Mouse (Mus musculus) forebrain, embryonic 16.5 days (tissue): ENCODE results near the gene Cyp1a1. TPM values are rescaled to one million over a fixed set of nuclear protein-coding genes. Genes with fewer than 3 reads are reported as not detected.
"Not testable (repeated sequence)": the region's sequence is repeated elsewhere in the genome, so short reads cannot be mapped to it uniquely, and the experiment has no call there.

Experiments
- ATAC-seq: fragments of 200-750 bp; cut with Nextera tagmentation; 2 replicates; pipeline ENCODE4 v1.8.0; 2017; ENCODE audit warnings: mild to moderate bottlenecking, moderate library complexity
- H3K27ac ChIP-seq: fragments of 300-500 bp; sonication (generic); 2 replicates; pipeline ENCODE4 v1.5.1; 2014; ENCODE audit warnings: low read length, control low read depth
- H3K27me3 ChIP-seq: fragments of 300-500 bp; sonication (generic); replicated peaks from 2 replicates; pipeline ENCODE4 v1.6.1; 2014; ENCODE audit warnings: low read length; ENCODE audit not compliant: control insufficient read depth, insufficient read depth
- H3K36me3 ChIP-seq: fragments of 300-500 bp; sonication (generic); 2 replicates; pipeline ENCODE4 v1.6.1; 2014; ENCODE audit not compliant: control insufficient read depth, insufficient read depth
- H3K4me1 ChIP-seq: fragments of 300-500 bp; sonication (generic); replicated peaks from 2 replicates; pipeline ENCODE4 v1.6.1; 2014; ENCODE audit warnings: low read length; ENCODE audit not compliant: control insufficient read depth, insufficient read depth
- H3K4me2 ChIP-seq: fragments of 300-500 bp; sonication (generic); 2 replicates; pipeline ENCODE4 v1.6.1; 2014; ENCODE audit warnings: mild to moderate bottlenecking, low read length, control low read depth
- H3K4me3 ChIP-seq: fragments of 300-500 bp; sonication (generic); replicated peaks from 2 replicates; pipeline ENCODE4 v1.5.1; 2014; ENCODE audit warnings: mild to moderate bottlenecking, low read length, control low read depth
- H3K9ac ChIP-seq: fragments of 300-500 bp; sonication (generic); replicated peaks from 2 replicates; pipeline ENCODE4 v1.6.1; 2014; ENCODE audit warnings: low read depth, low read length, control low read depth
- H3K9me3 ChIP-seq: fragments of 300-500 bp; sonication (generic); 2 replicates; pipeline ENCODE4 v1.6.1; 2016; ENCODE audit warnings: low read length; ENCODE audit not compliant: control insufficient read depth
- WGBS: fragments of 180-500 bp; shearing (Covaris S2); extraction: QIAGEN DNeasy Blood & Tissue Kit; methylation state at CpG from one replicate; pipeline ENCODE4 v1.1.7; 2014; 5-methylcytosine and 5-hydroxymethylcytosine counted together
- polyA plus RNA-seq: library from polyadenylated mRNA; unstranded; fragments of >200 nt; fragmentation: Nextera tagmentation; extraction: Ambion mirVana; gene quantifications from 2 replicates; pipeline ENCODE4 v1.2.1, GENCODE M21; 2015

Cyp1a1 gene
- polyA plus RNA-seq, 1 experiment from 2014 or later = 0.18 TPM

- ATAC-seq = peak; percentile 67
- Histone ChIP-seq H3K9ac (peak overlapping the region; percentile 90), H3K4me1 (peaks cover 12% of the 10 kb centered on the region), H3K4me3 (peak overlapping the region; percentile 84), H3K9me3 (peaks cover 2% of the 10 kb centered on the region; the same call in 1 of the 2 replicates), H3K4me2 (peak overlapping the region; percentile 79), H3K27ac (peak overlapping the region; percentile 73), H3K36me3 (peaks cover 3% of the 10 kb centered on the region; the same call in 1 of the 2 replicates), H3K27me3 (no peaks in the 10 kb centered on the region)
- 4% methylated on average over 39 of the region's 39 CpGs for WGBS
Observed at GRCm38 (mm10) chr9:57708720-57709274, 21.1 kb downstream of the Cyp1a1 start.

DNA sequence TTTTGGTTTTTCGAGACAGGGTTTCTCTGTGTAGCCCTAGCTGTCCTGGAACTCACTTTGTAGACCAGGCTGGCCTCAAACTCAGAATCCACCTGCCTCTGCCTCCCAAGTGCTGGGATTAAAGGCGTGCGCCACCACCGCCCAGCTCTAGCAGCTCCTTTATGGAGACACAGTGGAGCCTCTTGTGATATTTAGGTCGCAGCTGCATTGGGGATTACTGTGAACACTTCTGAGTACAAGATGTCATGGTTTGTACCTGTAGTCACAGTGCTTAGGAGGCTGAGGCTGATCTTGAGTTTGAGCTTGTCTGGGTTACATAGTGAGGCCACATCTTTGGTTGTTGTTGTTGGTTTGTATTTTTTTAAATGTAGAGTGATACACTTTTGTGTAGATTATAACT lies 22.5 kb downstream of the Cyp1a1 start:
- not testable (repeated sequence) for ATAC-seq, H3K9me3 ChIP-seq
- 98% methylated on average over 4 of the region's 5 CpGs for WGBS

DNA sequence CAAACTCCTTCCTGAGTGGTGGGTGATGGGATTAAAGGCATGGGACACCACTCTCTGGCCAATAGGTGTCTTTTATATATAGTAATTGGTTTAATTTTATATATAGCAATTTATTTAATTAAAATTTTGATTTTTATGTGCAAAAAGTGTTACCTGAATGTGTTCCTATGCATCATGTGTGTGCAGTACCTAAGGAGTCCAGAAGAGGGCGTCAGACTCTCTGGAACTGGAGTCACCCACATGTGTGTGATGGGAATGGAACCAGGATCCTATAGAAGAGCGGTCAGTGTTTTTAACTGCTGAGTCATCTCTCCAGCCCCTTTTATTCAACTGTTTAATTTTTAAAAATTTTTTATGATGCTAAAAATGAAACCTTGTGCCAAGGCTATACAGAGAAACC lies 24.5 kb downstream of the Cyp1a1 start:
- H3K4me1 ChIP-seq = peaks cover 12% of the 10 kb centered on the region
- no peak overlapping the region for H3K4me3 ChIP-seq
- no peak overlapping the region for H3K4me2 ChIP-seq
- peaks cover 2% of the 10 kb centered on the region; the same call in 1 of the 2 replicates for H3K9me3 ChIP-seq
- H3K9ac ChIP-seq = no peak overlapping the region
- 76% methylated on average over 2 of the region's 2 CpGs for WGBS
- H3K27ac ChIP-seq = no peak overlapping the region
- H3K27me3 ChIP-seq = no peaks in the 10 kb centered on the region
- ATAC-seq = no peak
- peaks cover 24% of the 10 kb centered on the region; the same call in 1 of the 2 replicates for H3K36me3 ChIP-seq

More for the DNA sequence above, 22.5 kb downstream of the Cyp1a1 start:
- H3K4me2 ChIP-seq, H3K27me3 ChIP-seq, H3K27ac ChIP-seq, H3K4me3 ChIP-seq, H3K9ac ChIP-seq: not testable (repeated sequence)
- Histone ChIP-seq H3K36me3 (peaks cover 14% of the 10 kb centered on the region; the same call in 1 of the 2 replicates), H3K4me1 (peaks cover 12% of the 10 kb centered on the region)

DNA sequence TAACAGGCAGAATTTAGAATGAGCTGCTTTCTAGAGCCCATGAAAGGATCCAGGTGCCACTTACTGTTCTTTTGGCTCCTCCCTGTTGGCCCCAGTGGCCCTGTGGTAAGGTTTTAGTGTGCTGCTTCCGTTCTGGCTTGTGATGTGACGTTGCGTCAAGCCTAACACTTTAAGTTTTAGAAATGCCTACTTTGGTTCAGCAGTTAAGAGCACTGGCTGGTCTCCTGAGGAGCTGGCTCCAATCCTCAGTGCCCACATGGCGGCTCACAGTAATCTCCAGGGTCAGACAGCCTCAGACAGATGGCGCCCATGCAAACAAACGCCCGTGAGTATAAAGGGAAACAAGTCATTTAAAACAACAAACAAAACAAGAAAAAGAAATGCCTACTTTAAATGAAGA lies 30.7 kb downstream of the Cyp1a1 start:
- H3K27ac ChIP-seq = no peak overlapping the region
- H3K36me3 ChIP-seq = peaks cover 25% of the 10 kb centered on the region; the same call in 1 of the 2 replicates
- H3K27me3 ChIP-seq = no peaks in the 10 kb centered on the region
- H3K4me2 ChIP-seq = no peak overlapping the region
- ATAC-seq = no peak
- no peak overlapping the region for H3K9ac ChIP-seq
- no peak overlapping the region for H3K4me3 ChIP-seq
- no peaks in the 10 kb centered on the region for H3K9me3 ChIP-seq
- WGBS = 62% methylated on average over 7 of the region's 7 CpGs
- no peaks in the 10 kb centered on the region for H3K4me1 ChIP-seq

GRCm38 (mm10) chr9:57720736-57721135 lies 33.0 kb downstream of the Cyp1a1 start:
- H3K4me1 ChIP-seq = peaks cover 3% of the 10 kb centered on the region; the same call in 1 of the 2 replicates
- H3K27me3 ChIP-seq = no peaks in the 10 kb centered on the region
- ATAC-seq = no peak
- H3K4me2 ChIP-seq = no peak overlapping the region
- no peak overlapping the region for H3K9ac ChIP-seq
- H3K4me3 ChIP-seq = no peak overlapping the region
- H3K36me3 ChIP-seq = peaks cover 11% of the 10 kb centered on the region; the same call in 1 of the 2 replicates
- no peaks in the 10 kb centered on the region for H3K9me3 ChIP-seq
- H3K27ac ChIP-seq = no peak overlapping the region
- 92% methylated on average over 3 of the region's 3 CpGs for WGBS

- H3K36me3 ChIP-seq = peaks cover 6% of the 10 kb centered on the region
- 87% methylated on average over 1 of the region's 1 CpGs for WGBS
- ATAC-seq = no peak
Observed at GRCm38 (mm10) chr9:57722371-57722770, 34.6 kb downstream of the Cyp1a1 start.

DNA sequence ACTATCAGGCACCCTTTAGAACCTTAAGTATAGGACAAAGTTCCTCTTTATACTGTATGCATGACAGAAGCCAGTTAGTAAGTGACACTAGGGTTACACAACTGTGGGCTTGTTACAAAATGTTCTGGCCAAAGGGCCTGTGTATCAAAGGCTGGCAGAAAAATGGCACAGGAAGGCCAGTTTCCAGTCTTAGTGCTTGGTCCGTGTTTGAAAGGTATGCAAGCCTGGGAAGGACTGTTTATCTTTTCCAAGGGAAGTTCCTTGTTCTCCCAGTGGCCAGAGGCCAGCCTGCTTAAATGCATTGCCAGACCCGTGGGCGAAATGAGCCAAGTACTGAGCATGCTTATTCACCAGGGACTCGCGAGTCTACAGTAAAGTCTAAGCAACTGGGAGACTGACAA lies 35.6 kb downstream of the Cyp1a1 start:
- H3K4me2 ChIP-seq = no peak overlapping the region
- H3K36me3 ChIP-seq = peaks cover 13% of the 10 kb centered on the region
- no peak; the same call in 1 of the 2 replicates for ATAC-seq
- H3K27me3 ChIP-seq = no peaks in the 10 kb centered on the region
- no peaks in the 10 kb centered on the region for H3K9me3 ChIP-seq
- H3K9ac ChIP-seq = no peak overlapping the region
- no peak overlapping the region for H3K27ac ChIP-seq
- WGBS = 71% methylated on average over 5 of the region's 5 CpGs
- H3K4me3 ChIP-seq = no peak overlapping the region
- H3K4me1 ChIP-seq = peaks cover 3% of the 10 kb centered on the region; the same call in 1 of the 2 replicates

More at GRCm38 (mm10) chr9:57722371-57722770, 34.6 kb downstream of the Cyp1a1 start:
- H3K9me3 ChIP-seq = no peaks in the 10 kb centered on the region
- no peak overlapping the region for H3K9ac ChIP-seq
- no peak overlapping the region for H3K27ac ChIP-seq
- H3K27me3 ChIP-seq = no peaks in the 10 kb centered on the region
- no peak overlapping the region for H3K4me3 ChIP-seq
- no peak overlapping the region for H3K4me2 ChIP-seq
- peaks cover 3% of the 10 kb centered on the region; the same call in 1 of the 2 replicates for H3K4me1 ChIP-seq

DNA sequence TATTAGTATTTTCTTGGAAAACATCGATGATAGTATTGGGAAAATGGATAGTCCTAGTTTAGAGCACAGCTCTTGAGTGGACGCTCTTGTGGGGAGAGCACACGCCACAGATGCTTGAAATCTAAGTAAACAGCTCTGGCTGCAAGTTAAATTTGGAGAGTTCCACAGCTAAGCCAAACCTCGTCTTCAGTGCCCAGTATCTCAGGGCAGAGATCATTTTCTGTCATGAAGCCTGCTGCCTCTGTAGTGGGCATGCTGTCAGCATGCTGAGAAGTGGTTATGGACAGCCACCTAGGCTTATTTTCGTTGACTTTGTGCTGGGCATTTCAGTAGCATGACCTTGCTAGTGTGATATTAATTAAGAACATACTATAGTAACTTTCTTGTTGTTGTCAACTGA lies 36.1 kb downstream of the Cyp1a1 start:
- Histone ChIP-seq H3K36me3 (peaks cover 13% of the 10 kb centered on the region), H3K4me1 (peaks cover 3% of the 10 kb centered on the region; the same call in 1 of the 2 replicates), H3K27ac (no peak overlapping the region), H3K9me3 (no peaks in the 10 kb centered on the region), H3K4me2 (no peak overlapping the region), H3K4me3 (no peak overlapping the region), H3K9ac (no peak overlapping the region), H3K27me3 (no peaks in the 10 kb centered on the region)
- ATAC-seq = no peak
- 92% methylated on average over 5 of the region's 5 CpGs for WGBS

DNA sequence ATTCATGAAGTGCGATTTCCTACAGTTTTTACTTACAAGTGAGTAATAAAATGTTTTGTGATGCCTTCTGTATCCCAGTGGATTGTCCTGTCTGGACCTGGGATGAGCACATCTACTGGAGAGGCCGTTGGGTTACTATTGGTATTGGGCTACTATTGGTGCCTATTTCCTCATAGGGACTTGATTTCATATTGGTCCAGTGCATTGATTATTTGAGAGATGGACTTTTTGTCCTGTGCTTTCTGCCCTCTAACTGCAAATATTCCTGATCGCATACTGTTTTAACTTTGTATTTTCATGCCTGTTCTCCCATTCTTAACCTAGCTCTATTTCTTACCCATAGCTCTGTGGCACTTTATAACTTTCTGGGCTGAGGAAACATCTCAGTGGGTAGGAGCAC lies 37.0 kb downstream of the Cyp1a1 start:
- H3K4me2 ChIP-seq = no peak overlapping the region
- no peaks in the 10 kb centered on the region for H3K9me3 ChIP-seq
- 99% methylated on average over 3 of the region's 3 CpGs for WGBS
- peaks cover 15% of the 10 kb centered on the region for H3K36me3 ChIP-seq
- H3K27ac ChIP-seq = no peak overlapping the region
- no peak for ATAC-seq
- H3K4me1 ChIP-seq = peaks cover 3% of the 10 kb centered on the region; the same call in 1 of the 2 replicates
- no peak overlapping the region for H3K4me3 ChIP-seq
- H3K9ac ChIP-seq = no peak overlapping the region
- no peaks in the 10 kb centered on the region for H3K27me3 ChIP-seq
